Mouse (Mus musculus): ENCODE measurements at regions not wholly inside any gene's neighbourhood (a gene's known extent, or its start where the extent isn't known, plus 50 kb on each side); places are given as distances from the start of the nearest gene placed in this dataset.

DNA sequence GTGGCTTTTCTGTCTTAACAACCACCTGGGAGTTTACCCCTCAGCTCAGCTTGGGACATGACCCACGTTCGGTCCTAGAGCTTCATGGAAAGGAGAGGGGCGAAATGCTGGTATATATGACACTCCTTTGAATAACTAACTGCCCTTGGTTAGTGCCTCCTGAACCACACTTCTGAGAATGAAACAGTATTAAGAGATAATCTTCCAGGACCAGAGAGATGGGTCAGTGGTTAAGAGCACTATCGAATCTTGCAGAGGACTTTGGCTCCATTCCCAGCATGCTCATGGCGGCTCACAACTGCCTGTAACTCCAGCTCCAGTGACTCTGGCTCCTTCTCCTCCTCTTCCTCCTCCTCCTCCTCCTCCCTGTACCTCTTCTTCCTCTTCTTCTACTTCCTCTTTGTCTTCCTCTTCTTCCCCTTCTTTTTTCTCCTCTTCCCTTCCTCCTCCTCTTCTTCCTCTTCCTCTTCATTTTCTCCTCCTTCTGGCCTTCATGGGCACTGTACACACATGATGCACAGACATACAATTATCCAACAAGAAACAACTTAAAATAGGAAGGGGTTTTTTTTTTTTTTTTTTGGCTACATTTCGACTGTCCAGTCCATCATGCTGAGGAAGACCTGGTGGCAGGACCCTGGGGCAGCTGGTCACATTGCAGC is 71.0 kb upstream of the Ctnnb1 start:
- no peak for DNase-seq (ENCODE audit: low spot score in 2 of 2)

GRCm38 (mm10) chr9:120860969-120861595 is 67.9 kb upstream of the Ctnnb1 start:
- DNase-seq (ENCODE audit: low spot score in 2 of 2), result no peak

DNA sequence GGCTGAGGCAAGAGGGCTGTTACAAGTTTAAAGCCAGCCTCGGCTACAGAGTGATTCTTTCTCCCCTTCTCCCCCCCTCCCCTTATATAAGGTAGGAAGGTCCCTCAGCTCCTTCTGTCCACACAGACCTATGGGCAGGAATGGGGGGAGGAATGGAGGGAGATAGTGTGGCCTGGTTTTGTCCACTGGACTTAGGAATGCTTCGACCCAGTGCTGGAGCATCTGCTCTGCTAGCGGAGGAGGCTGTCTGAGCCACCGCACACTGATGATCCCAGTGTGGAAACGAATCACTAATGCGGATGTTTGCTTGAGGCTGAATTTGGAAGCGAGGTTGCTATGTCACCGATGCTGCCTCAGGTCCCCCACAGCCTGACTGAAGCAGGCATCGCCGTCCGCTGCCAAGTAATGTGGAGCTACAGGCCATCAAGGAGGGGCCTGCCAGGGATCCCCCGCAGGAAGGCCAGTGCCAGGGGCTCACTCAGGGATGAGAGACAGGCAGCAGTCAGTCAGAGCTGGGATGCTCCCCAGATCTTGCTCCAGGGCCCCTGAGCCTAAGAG is 67.1 kb upstream of the Ctnnb1 start:
- DNase-seq (ENCODE audit: low spot score in 2 of 2), result no peak

GRCm38 (mm10) chr9:120864410-120864809 is 64.6 kb upstream of the Ctnnb1 start:
- no peak for DNase-seq (ENCODE audit: low spot score in 2 of 2)

GRCm38 (mm10) chr9:120866251-120866650 is 62.8 kb upstream of the Ctnnb1 start:
- no peak for DNase-seq (ENCODE audit: low spot score in 2 of 2)

GRCm38 (mm10) chr9:120866709-120867108 is 62.3 kb upstream of the Ctnnb1 start:
- DNase-seq (ENCODE audit: low spot score in 2 of 2), result no peak

GRCm38 (mm10) chr9:120867861-120868260 is 61.2 kb upstream of the Ctnnb1 start:
- DNase-seq (ENCODE audit: low spot score in 2 of 2), result no peak

DNA sequence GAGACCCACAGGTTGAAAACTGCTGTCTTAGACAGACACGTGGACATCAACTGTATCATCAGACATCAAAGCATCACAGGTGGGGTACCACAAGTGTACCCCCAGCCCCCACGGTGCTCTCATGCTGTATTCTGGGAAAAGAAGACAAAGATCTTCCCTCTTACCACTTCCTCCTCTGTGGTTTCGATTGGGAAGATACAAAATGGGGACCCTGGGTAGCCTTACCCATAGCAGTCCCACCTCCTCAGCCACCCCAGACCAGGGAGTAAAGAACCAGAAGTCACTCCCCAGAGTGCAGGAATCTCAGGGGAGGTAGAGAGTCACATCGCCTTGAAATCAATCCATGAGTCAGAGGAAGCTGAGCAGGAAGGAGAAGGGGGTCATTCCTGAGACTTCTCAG is 60.7 kb upstream of the Ctnnb1 start:
- no peak for DNase-seq (ENCODE audit: low spot score in 2 of 2)

DNA sequence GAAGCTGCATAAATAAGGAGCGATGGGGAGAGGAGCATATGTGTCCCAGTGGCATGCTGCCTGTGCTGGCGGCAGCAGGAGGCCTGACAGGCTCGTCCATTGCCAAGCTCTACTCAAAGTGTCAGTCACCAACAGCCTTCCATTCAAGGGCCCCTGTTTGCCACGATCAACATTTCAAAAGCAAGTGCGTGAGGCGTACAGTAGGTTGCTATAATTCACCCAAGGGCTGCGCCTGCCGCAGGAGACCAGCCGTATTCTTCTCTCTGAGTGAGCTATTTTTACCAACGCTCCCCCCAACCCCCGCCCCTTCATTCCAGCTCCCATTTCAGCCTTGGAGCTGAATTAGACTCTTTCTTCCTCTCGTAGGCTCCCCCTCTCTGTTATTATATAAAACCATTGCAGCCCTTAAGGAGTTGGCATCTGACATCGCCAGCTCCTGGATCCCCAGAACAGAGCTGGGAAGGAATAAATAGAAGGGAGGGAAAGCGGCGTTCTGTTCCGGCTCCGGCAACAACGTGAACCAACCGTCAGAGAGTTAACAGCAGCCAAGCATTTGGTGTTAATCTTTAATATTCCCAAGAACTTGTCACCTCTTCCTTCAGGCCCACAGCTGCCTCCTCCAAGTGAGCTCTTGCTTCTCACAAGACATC is 59.5 kb upstream of the Ctnnb1 start:
- DNase-seq (ENCODE audit: low spot score in 2 of 2), result no peak

DNA sequence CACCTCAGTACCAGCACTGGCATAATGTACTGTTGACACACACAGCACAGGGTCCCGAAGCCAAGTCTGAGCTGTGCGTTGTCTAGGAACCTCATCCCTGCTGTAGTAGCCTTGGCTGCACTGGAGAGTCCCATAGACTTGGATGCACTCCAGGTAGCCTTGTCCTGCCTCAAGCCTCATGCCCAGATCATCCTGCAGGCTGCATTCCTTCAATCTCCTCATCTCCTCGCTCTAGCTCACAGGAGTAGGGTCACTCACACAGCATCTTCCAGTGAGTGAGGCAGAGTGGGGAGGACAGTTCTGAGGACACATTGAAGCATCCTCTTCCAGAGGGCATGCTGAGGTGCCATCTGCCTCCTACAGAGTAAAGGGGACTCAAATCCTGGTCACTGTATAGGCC is 55.7 kb upstream of the Ctnnb1 start:
- no peak for DNase-seq (ENCODE audit: low spot score in 2 of 2)

DNA sequence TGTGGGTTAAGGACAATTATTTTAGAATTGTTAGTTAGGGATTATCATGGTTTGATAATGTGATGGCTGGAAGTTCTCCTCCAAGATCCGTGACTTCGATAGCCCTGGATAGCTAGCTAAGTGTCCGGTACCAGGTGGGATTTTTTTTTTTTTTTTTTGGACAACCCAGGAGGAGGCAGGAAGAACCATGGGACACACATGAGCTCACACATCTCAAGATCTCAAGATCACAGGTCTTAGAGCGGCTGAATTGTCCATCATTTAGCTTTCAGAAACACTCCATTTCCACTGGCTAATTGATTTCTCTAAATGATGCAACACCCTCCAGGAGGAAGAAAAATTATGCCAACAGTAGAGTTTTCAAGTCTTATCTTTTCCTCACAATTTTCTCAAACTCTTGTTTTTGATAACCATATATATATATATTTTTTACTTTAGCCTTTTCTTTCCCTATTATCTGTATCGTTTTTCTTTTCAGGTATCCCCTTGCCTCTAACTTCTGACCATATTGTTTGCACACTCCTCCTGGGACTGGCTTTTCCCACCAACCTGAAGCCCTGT is 54.5 kb upstream of the Ctnnb1 start:
- no peak for DNase-seq (ENCODE audit: low spot score in 2 of 2)

DNA sequence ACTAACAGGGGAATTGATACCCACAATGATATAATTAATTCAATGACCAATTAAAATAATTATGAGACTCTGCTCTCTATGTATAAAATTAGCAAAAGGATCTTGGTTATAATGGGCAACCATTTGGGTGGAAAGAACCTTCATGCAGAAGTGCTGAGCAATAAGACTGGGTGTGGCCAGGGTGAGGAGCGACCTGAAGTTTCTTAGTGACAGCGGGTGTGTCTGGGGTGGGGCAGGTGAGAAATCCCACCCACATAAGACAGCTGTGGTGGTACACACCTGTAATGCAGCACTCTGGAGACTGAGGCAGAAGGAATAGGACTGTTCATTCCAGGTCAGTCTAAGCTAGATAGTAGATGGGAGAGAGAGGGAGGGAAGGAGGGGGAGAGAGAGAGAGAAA is 51.9 kb upstream of the Ctnnb1 start:
- no peak for DNase-seq (ENCODE audit: low spot score in 2 of 2)
